Mouse (Mus musculus): ENCODE data around the gene Ergic1.

GRCm38 (mm10) chr17:26592510-26592909, 31.2 kb downstream of the Ergic1 start:
- no peak for TF ChIP-seq CTCF (IDR thresholded peaks at IDR 0.05; ENCODE audit: control insufficient read depth, insufficient read depth, insufficient read length)
- TF ChIP-seq USF1 (IDR thresholded peaks at IDR 0.05; ENCODE audit: low read depth), result no peak
- TF ChIP-seq MYOD1 (IDR thresholded peaks at IDR 0.05; ENCODE audit: control insufficient read depth, insufficient read length, low read depth), result no peak
- no peak for TF ChIP-seq MYOG (IDR thresholded peaks at IDR 0.05; ENCODE audit: control insufficient read depth, extremely low read depth, insufficient read length)
